Mouse (Mus musculus): ENCODE results near the gene Tshz3. TPM values are rescaled to one million over a fixed set of nuclear protein-coding genes. Genes with fewer than 3 reads are reported as not detected.
A peak's percentile ranks its signal among the peaks of the same experiment; 100 is the strongest.

Tshz3 gene
- polyA plus RNA-seq (2016; fragmentation: Nextera tagmentation; extraction: Ambion mirVana) = 4.0 and 5.0 TPM in 2 replicates

DNA sequence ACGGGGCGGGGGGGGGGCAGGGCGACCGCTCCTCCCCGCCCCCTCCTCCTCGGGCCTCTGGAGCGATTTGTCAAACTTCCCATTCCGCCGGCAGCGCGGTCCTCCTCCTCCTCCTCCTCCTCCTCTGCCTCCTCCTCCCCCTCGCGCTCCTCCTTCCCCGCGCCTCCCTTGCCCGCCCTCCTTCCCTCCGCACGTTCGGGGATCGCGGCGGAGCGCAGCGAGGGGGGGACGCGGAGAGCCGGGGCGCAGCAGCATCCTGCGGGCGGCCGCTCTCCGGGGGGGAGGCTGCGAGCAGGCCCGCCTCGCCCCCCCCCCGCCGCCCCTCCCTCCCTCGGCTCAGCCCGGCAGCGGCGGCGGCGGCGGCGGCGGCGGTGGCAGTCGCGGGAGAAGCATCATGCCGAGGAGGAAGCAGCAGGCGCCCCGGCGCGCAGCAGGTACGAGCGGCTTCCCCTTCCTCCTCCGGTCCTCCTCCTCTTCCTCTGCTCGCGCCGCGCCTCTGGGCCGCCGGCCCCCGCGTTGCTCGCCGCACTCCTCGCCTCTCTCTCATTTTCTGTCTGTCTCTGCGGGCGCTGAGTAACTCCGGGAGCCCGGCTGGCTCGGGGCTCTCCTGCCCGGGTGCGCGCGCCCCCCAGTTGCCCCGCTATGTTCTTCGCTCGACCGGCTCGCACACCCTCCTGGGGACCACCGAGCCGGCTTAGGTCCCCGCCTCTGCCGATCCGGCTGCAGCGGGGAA lies at the start of gene Tshz3:
Tshz3 (plus strand) TSS at position 263 of the 733 bp plus-strand sequence.
- Histone ChIP-seq H3K36me3 (replicated peaks) (no peaks in the 10 kb centered on the region), H3K4me3 (peak within 1 kb of the TSS; percentile 85), H3K27ac (replicated peaks) (peak within 1 kb of the TSS; percentile 88), H3K4me1 (peaks cover 41% of the 10 kb centered on the region), H3K27me3 (replicated peaks; ENCODE audit: low read depth, poor library complexity, severe bottlenecking) (peaks cover 89% of the 10 kb centered on the region), H3K9me3 (no peaks in the 10 kb centered on the region)
- WGBS = under 1% methylated on average over 80 of the region's 88 CpGs
- DNase-seq (ENCODE audit: low spot score) = peak; percentile 83

DNA sequence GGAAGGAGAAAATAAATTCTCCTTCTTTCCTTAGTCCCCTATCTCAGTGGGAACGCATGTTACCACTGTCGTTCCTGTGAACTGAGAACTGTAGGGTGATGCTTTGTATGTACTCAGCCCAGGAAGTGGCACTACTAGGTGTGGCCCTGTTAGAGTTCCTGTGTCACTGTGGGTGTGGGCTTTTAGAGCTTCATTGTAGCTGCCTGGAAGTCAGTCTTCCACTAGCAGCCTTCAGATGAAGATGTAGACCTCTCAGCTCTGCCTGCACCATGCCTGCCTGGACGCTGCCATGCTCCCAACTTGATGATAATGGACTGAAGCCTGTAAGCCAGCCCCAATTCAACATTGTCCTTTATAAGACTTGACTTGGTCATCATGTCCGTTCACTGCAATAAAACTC lies 42.0 kb upstream of the Tshz3 start:
- no peaks in the 10 kb centered on the region for H3K9me3 ChIP-seq
- DNase-seq (ENCODE audit: low spot score) = no peak
- no peaks in the 10 kb centered on the region for H3K36me3 ChIP-seq (replicated peaks)
- H3K4me3 ChIP-seq = no peak overlapping the region
- WGBS = 92% methylated on average over 4 of the region's 4 CpGs
- H3K27ac ChIP-seq (replicated peaks) = no peak overlapping the region
- peaks cover 11% of the 10 kb centered on the region for H3K4me1 ChIP-seq
- H3K27me3 ChIP-seq (replicated peaks; ENCODE audit: low read depth, poor library complexity, severe bottlenecking) = peaks cover 38% of the 10 kb centered on the region

DNA sequence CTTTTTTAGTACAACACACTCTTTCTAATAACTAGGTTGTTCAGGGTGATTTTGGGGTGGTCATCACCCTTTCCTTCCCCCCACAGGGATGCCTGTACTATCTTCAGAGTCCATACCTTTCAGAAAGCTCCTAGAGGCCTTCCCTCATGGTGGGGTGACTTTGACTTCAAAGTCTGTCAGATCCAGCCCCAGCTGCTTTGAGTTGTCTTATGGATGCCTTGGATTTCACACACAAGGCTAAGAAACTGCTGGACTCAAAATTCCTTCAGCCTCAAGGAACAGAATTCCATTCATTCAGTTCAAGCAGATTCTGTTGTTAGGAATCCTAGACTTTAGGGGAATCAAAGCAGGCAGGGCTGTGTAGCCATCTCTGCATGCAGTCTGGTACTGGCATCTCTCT lies 41.5 kb upstream of the Tshz3 start:
- Histone ChIP-seq H3K9me3 (no peaks in the 10 kb centered on the region), H3K27me3 (replicated peaks; ENCODE audit: low read depth, poor library complexity, severe bottlenecking) (peaks cover 43% of the 10 kb centered on the region)

DNA sequence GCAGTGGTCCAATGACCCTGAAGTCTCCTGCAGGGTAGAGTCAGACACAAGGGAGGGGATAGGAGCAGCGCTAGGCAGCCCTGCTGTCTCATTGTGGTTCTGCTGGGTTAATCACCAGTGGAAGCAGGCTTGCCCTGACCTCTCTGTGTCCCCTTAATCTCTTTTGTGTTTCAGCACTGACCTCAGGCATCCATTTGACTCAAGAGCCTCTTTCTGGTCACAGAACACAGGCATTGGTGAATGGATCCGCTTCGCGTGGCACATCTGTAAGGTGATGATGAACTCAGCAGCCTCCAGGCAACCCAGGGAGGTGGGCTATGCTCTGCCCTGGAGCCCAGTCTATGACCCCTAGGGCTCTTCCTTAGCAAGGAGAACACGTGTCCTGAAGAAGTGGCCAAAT lies 39.6 kb upstream of the Tshz3 start:
- Histone ChIP-seq H3K27ac (replicated peaks) (no peak overlapping the region; the same call in 1 of the 2 replicates), H3K9me3 (no peaks in the 10 kb centered on the region), H3K4me1 (peaks cover 11% of the 10 kb centered on the region), H3K36me3 (replicated peaks) (no peaks in the 10 kb centered on the region), H3K27me3 (replicated peaks; ENCODE audit: low read depth, poor library complexity, severe bottlenecking) (peaks cover 61% of the 10 kb centered on the region), H3K4me3 (no peak overlapping the region)
- WGBS = 24% methylated on average over 5 of the region's 5 CpGs
- peak; percentile 23 for DNase-seq (ENCODE audit: low spot score)

More for the DNA sequence above, 41.5 kb upstream of the Tshz3 start:
- Histone ChIP-seq H3K36me3 (replicated peaks) (no peaks in the 10 kb centered on the region), H3K27ac (replicated peaks) (no peak overlapping the region), H3K4me3 (no peak overlapping the region), H3K4me1 (peaks cover 11% of the 10 kb centered on the region)
- no peak for DNase-seq (ENCODE audit: low spot score)

DNA sequence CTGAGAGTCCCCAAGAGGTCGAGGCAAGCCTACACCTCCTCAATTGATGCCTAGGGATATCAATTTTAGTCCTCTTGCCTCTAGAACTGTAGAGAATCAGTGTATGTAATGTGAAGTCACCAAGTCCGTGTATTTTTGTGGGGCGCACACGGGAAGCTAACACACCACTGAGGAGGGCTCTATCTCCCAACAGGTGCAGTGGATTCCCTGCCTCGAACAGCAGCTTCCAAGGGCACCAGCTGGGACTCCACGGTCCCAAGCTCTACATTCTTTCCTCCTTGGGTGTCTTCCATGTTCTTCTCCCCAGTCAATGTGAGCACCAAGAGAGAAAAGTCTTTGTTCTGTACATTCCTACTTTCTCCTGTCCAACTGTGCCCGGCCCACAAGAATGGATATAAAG lies 38.7 kb upstream of the Tshz3 start:
- Histone ChIP-seq H3K4me1 (peaks cover 11% of the 10 kb centered on the region), H3K9me3 (no peaks in the 10 kb centered on the region), H3K36me3 (replicated peaks) (no peaks in the 10 kb centered on the region), H3K27me3 (replicated peaks; ENCODE audit: low read depth, poor library complexity, severe bottlenecking) (peaks cover 59% of the 10 kb centered on the region), H3K4me3 (no peak overlapping the region), H3K27ac (replicated peaks) (no peak overlapping the region)
- no peak for DNase-seq (ENCODE audit: low spot score)
- 91% methylated on average over 7 of the region's 7 CpGs for WGBS

DNA sequence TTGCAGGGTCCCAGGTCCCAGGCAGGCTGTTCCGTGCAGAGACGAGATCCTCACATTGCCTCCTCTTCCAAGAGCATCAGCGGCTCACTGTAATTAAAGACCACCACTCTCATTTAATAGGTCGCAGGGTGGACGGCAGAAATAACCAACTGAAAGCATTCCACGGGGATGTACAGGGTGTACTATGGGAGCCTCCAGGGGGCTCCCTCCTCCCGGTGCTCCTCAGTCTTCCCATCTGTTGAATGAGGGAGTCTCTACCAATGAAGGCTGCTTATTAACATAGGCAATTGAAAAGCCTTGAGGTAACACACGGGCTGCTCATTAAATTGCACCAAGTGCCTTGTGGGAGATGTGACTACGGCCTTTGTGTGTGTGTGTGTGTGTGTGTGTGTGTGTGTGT lies 37.3 kb upstream of the Tshz3 start:
- Histone ChIP-seq H3K4me1 (peaks cover 11% of the 10 kb centered on the region), H3K27me3 (replicated peaks; ENCODE audit: low read depth, poor library complexity, severe bottlenecking) (peaks cover 59% of the 10 kb centered on the region), H3K36me3 (replicated peaks) (no peaks in the 10 kb centered on the region), H3K9me3 (no peaks in the 10 kb centered on the region), H3K4me3 (no peak overlapping the region), H3K27ac (replicated peaks) (no peak overlapping the region)
- DNase-seq (ENCODE audit: low spot score) = no peak
- WGBS = 72% methylated on average over 9 of the region's 9 CpGs

DNA sequence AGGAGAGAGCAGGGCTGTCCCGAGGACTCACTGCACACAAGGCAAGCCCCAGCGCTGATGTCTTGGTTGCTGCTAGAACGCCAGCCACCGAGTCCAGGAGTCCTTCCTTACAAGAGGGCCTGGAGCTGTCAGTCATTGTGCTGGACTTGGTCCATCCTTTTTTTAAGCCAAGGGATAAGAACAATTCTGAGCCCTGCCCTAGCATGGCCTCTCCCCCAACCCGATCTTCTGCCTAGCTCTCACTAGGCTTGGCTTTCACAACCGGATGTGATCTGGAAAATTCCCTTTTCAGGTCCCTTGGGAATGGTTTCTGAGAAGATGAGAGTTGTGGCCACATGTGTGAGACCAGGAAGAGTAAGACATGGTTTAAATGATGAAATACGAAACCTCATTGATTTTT lies 34.5 kb upstream of the Tshz3 start:
- no peak for DNase-seq (ENCODE audit: low spot score)
- no peaks in the 10 kb centered on the region for H3K9me3 ChIP-seq
- H3K4me3 ChIP-seq = no peak overlapping the region
- WGBS = 80% methylated on average over 7 of the region's 7 CpGs
- H3K27me3 ChIP-seq (replicated peaks; ENCODE audit: low read depth, poor library complexity, severe bottlenecking) = peaks cover 39% of the 10 kb centered on the region
- H3K27ac ChIP-seq (replicated peaks) = no peak overlapping the region
- H3K4me1 ChIP-seq = peaks cover 9% of the 10 kb centered on the region
- H3K36me3 ChIP-seq (replicated peaks) = no peaks in the 10 kb centered on the region

DNA sequence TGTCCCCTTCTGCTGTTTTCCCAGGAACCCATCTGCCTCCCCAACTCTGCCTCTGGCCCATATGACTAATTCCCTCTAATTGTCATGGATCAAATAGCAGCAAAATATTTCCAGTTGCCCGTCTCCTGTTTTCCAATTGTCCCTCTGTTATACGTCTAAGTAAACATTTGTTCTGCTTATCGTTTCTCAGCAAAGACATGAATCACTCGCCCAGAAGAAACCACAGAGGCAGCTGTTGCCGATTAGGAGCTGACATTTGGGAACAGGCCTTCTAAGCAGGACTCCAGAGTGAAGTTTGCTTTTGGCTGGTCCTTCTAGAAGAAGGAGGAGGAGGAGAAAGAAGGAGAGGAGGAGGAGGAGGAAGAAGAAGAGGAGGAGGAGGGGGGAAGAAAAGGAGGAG lies 30.2 kb upstream of the Tshz3 start:
- no peaks in the 10 kb centered on the region for H3K9me3 ChIP-seq
- WGBS = 37% methylated on average over 5 of the region's 5 CpGs
- peaks cover 6% of the 10 kb centered on the region; the same call in 1 of the 2 replicates for H3K4me1 ChIP-seq
- no peak for DNase-seq (ENCODE audit: low spot score)
- no peak overlapping the region for H3K27ac ChIP-seq (replicated peaks)
- H3K36me3 ChIP-seq (replicated peaks) = no peaks in the 10 kb centered on the region
- no peak overlapping the region for H3K4me3 ChIP-seq
- peaks cover 11% of the 10 kb centered on the region for H3K27me3 ChIP-seq (replicated peaks; ENCODE audit: low read depth, poor library complexity, severe bottlenecking)

DNA sequence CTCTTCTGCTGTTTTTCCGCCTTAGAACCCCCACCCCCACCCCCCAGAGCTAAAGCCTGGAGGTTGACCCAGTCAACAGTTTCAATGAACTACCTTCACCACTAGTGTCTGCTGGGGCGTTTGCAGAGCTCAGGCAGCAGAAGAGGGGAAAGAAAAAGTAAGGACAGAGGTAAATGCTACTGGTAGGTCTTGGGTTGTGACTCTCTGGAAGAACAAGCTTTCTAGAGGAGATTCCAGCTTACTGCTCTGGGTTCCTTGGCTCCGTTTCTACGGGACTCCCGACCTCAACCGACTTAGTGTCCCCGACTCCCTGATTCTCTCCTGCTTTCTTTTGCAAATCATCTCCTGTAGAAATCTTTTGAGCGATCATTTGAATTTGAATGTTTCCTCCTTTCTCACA lies 19.9 kb upstream of the Tshz3 start:
- Histone ChIP-seq H3K9me3 (no peaks in the 10 kb centered on the region), H3K27me3 (replicated peaks; ENCODE audit: low read depth, poor library complexity, severe bottlenecking) (peaks cover 79% of the 10 kb centered on the region), H3K4me3 (no peak overlapping the region), H3K36me3 (replicated peaks) (no peaks in the 10 kb centered on the region), H3K27ac (replicated peaks) (no peak overlapping the region), H3K4me1 (peaks cover 22% of the 10 kb centered on the region)
- WGBS = 16% methylated on average over 8 of the region's 8 CpGs
- no peak for DNase-seq (ENCODE audit: low spot score)

DNA sequence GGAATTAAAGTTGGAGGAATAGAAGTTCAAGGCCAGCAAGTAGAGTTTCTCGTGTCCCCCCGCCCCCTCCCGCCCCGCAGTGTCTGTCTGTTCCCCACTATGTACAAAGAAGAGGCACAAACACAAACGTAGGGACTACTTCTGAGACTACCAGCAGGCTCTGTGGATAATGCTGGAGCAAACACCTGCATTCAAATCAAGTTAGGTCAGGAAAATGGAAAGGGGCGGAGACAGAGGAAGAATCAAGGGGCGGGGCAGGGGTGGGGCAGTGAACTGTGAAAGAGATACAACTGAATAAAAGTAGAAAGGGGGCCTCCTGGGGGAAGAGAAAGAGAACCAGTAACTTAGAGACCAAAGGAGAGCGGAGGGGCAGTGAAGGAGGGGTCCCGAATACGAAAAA lies 19.4 kb upstream of the Tshz3 start:
- Histone ChIP-seq H3K4me1 (peaks cover 22% of the 10 kb centered on the region), H3K27me3 (replicated peaks; ENCODE audit: low read depth, poor library complexity, severe bottlenecking) (peaks cover 80% of the 10 kb centered on the region), H3K9me3 (no peaks in the 10 kb centered on the region), H3K4me3 (no peak overlapping the region; the same call in 1 of the 2 replicates), H3K27ac (replicated peaks) (no peak overlapping the region), H3K36me3 (replicated peaks) (no peaks in the 10 kb centered on the region)
- 4% methylated on average over 10 of the region's 10 CpGs for WGBS
- no peak for DNase-seq (ENCODE audit: low spot score)

DNA sequence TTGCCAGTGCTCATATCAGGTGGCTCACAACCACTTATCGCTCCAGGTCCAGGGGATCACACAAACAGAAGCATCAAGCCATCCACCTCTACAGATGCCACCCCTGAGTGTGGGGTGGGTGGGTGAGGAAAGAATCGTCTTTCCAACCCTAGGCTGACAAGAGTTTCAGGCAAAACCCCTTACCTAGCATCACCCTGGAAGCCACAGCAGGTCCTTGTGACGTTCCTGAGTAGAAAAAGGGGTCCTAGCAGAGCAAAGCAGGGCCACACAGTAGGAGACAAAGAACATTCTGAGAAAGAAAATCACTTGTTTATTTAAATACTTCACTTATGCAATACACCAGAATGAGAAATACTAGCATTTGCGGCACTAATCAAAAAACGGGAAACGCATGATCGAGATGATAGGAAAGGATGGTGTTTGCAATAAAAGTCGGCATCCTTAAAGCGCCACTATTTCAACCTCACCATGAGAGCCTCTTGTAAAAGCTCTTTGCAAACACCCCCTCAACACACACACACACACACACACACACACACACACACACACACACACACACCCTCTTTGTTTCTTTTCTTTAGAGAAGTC lies 18.8 kb upstream of the Tshz3 start:
- no peak overlapping the region for H3K27ac ChIP-seq (replicated peaks)
- peaks cover 80% of the 10 kb centered on the region for H3K27me3 ChIP-seq (replicated peaks; ENCODE audit: low read depth, poor library complexity, severe bottlenecking)
- 5% methylated on average over 9 of the region's 9 CpGs for WGBS
- H3K4me3 ChIP-seq = peak overlapping the region; percentile 46
- H3K4me1 ChIP-seq = peaks cover 22% of the 10 kb centered on the region
- DNase-seq (ENCODE audit: low spot score) = no peak
- no peaks in the 10 kb centered on the region for H3K9me3 ChIP-seq
- H3K36me3 ChIP-seq (replicated peaks) = no peaks in the 10 kb centered on the region

DNA sequence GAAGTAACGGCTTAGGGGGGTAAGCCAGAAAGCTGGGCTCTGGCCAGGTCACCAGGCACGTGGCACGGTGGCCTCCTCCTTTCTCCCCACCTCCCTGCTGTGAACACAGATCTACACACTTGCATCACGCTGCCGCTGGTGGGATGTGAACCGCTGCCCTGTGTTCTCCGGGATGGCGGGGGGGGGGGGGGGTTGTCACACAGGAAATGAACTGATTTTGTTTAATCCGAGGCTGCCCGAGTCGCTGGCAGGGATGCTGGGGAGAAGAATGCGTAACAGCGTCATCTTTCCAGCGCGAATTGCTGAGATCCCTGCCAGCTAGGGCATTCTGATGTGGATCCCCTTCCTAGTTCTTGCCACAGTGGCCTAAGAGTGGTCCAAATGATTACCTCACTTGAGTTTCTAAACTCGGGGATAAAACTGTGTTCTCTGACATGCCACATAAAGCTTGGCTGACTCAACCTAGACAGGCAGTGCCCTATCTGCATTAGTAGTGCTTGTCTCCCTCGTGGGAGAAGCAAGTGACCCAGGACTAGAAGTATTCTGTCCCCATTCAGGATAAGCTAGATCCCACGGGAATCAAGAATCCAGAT lies 18.0 kb upstream of the Tshz3 start:
- peak overlapping the region; percentile 46 for H3K4me3 ChIP-seq
- WGBS = 0% methylated on average over 18 of the region's 18 CpGs
- no peaks in the 10 kb centered on the region for H3K36me3 ChIP-seq (replicated peaks)
- DNase-seq (ENCODE audit: low spot score) = peak; percentile 30
- no peak overlapping the region; the same call in 1 of the 2 replicates for H3K27ac ChIP-seq (replicated peaks)
- H3K27me3 ChIP-seq (replicated peaks; ENCODE audit: low read depth, poor library complexity, severe bottlenecking) = peaks cover 80% of the 10 kb centered on the region
- no peaks in the 10 kb centered on the region for H3K9me3 ChIP-seq
- peaks cover 22% of the 10 kb centered on the region for H3K4me1 ChIP-seq

DNA sequence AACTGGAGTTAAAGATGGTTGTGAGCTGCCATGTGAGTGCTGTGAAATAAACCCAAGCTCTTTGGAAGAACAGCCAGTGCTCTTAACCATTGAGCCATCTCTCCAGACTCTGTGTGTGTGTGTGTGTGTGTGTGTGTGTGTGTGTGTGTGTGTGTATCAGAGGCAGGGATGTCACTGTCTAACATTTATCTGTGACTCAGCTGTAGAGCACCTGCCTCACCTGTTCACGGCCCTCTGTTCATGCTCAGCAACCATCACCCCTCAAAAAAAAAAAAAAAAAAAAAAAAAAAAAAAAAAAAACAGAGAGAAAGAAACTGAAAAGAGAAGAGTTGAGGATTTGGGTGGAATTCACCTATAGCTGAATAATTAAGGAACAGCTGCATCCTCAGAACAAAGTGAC lies 10.4 kb upstream of the Tshz3 start:
- Histone ChIP-seq H3K27ac (replicated peaks) (no peak overlapping the region), H3K9me3 (no peaks in the 10 kb centered on the region), H3K27me3 (replicated peaks; ENCODE audit: low read depth, poor library complexity, severe bottlenecking) (peaks cover 68% of the 10 kb centered on the region), H3K36me3 (replicated peaks) (no peaks in the 10 kb centered on the region), H3K4me3 (no peak overlapping the region), H3K4me1 (peaks cover 6% of the 10 kb centered on the region; the same call in 1 of the 2 replicates)
- DNase-seq (ENCODE audit: low spot score) = no peak
- 79% methylated on average over 1 of the region's 1 CpGs for WGBS

All from embryonic facial prominence, embryonic 10.5 days (tissue).